Mouse (Mus musculus) embryo, embryonic 11.5 days (tissue): Measurements from ENCODE around the gene Rgs19.

Source experiments
- DNase-seq: peaks from one replicate; pipeline ENCODE4 v3.0.0-alpha.2; 2012; ENCODE audit warnings: low read depth, low spot score

Gene Rgs19

DNA sequence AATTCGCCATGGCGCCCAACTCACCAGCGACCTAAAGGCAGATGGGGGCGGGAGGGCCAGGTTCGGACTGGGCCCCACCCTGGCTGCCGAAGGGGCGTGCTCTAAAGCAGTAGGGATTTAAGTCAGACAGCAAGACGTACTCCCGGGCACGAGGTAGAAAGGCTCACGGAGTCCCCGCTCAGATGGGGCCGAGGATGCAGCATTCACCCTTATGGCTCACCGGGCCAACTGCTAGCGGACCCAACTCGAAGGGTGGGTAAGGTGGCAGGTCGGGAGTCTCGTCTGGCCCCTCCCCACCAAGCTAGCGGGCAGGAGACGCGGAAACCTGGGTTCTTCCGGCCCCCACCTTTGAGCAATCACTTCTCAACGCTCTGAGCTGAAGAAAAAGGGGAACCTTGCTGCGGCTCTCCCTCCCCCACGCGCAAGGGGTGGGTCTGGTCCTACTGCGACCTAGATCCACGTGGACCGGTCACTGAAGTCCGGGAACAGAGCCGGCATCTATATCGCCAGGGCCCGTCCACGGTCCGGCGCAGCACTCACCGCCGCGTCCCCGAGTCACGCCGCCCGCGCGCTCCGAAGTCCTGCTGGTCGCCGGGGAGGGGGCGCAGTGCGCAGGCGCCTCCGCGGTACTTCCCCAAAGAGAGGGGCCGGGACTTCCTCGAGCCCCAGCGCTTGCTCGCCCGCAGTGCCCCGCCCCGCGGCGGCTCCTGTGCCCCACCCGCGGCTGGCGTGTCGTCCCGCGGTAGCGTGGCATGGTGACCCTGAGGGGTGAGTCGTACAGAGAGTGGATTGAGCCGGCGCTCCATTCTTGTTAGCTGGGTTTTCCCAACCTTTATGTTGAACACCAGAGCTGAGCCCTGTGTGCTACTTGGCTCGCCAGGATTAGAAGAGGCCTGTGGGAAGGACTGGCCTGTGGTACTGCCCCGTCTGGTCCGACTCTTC is at the start of gene Rgs19:
Gene Rgs19 (minus strand): TSS at position 639 of the 942 bp plus-strand sequence.
- DNase-seq = no peak

- no peak for DNase-seq
Measured at GRCm38 (mm10) chr2:181730051-181730450, 36.3 kb upstream of the Rgs19 start.

- DNase-seq = no peak
Measured at GRCm38 (mm10) chr2:181727659-181728262, 34.0 kb upstream of the Rgs19 start.

DNA sequence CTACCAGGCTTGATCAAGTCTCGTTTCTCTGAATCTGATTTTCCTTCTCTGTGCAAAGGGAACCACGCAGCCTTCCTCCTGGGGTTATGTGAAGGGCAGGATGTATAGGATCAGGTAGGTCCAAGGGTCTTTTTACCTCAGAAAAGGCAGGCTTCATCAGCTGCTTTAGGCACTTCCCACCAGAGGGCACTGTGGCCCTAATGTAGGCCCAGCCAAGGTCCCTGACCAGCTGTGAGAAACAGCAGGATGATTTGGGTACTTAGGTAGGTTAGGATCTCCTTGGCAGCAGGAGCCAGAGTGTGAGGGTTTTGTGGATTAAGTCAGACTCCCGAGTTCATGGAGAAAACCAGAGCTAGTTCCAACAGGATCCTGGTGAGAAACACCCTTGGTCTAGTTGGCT is 28.4 kb upstream of the Rgs19 start:
- DNase-seq = peak; percentile 20

- DNase-seq = no peak
Measured at GRCm38 (mm10) chr2:181721200-181721599, 27.4 kb upstream of the Rgs19 start.

GRCm38 (mm10) chr2:181720061-181720460 is 26.3 kb upstream of the Rgs19 start:
- no peak for DNase-seq

- no peak for DNase-seq
Measured at GRCm38 (mm10) chr2:181716991-181717390, 23.2 kb upstream of the Rgs19 start.

GRCm38 (mm10) chr2:181715382-181715781 is 21.6 kb upstream of the Rgs19 start:
- DNase-seq = no peak

DNA sequence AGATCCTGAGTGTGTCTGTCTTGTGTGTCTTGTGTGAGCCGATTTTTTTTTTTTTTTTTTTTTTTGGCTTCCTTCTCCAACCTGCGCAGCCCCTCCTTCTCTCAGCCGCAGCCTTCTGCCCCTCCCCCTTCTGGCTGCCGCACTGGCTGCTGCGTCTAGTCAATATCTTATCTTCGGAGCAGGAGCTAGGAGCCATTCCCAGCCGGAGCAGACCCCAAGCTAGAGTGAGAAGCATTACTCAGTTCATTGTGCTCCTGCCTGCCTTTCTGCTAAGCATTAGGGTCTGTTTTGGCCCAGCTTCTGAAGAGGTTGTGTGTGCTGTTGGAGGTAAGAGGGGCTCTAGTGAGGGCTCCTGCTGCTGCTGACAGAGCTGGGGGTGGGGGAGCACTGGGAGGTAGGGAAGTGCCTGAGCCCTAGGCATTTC is 21.1 kb upstream of the Rgs19 start, which contains the start of gene Oprl1:
Gene Oprl1 (plus strand): TSS at position 114 of the 424 bp plus-strand sequence.
- DNase-seq = no peak

DNA sequence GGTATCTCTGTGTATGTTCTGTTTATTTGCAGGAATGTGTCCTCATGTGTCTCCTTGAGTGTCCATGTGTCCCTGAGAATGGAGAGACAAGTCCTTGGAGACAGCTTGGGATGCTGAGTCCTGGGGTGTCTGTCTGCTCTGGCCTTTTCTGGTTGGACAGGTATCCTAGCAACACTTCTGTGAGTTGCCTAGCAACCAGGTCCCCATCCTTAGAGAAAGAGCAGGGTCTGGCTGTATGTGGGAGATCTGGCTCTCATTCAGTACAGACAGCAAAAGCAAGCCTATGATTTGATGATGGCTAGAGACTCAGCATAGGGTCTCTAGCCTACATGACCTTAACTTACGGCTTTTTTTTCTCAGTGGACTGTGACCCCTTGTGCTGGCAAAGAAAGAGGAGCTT is 20.0 kb upstream of the Rgs19 start:
- DNase-seq = no peak

- no peak for DNase-seq
Measured at GRCm38 (mm10) chr2:181706668-181707067, 12.9 kb upstream of the Rgs19 start.

DNA sequence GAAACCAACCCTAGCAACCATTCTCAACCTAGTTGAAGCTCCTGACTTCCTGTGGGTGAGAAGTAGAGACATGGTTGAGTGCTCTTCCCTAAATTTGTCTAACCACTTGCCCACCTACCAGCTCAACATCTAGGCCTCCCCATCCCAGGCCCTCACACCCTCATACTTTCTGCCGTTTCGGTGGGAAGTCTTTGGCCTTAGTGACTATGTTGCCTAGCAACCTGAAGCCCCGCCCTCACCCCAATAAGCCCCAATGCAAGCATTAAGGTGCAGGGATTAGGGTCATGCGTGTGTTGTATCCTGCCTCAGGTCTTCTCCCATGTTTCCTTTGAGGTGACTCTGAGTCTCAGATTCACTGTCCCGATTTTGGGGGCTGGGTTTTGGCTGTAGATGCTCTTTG is 4.5 kb upstream of the Rgs19 start, which contains the start of gene Lkaaear1:
Gene Lkaaear1 (minus strand): TSS at position 202 of the 400 bp plus-strand sequence.
- DNase-seq = no peak

DNA sequence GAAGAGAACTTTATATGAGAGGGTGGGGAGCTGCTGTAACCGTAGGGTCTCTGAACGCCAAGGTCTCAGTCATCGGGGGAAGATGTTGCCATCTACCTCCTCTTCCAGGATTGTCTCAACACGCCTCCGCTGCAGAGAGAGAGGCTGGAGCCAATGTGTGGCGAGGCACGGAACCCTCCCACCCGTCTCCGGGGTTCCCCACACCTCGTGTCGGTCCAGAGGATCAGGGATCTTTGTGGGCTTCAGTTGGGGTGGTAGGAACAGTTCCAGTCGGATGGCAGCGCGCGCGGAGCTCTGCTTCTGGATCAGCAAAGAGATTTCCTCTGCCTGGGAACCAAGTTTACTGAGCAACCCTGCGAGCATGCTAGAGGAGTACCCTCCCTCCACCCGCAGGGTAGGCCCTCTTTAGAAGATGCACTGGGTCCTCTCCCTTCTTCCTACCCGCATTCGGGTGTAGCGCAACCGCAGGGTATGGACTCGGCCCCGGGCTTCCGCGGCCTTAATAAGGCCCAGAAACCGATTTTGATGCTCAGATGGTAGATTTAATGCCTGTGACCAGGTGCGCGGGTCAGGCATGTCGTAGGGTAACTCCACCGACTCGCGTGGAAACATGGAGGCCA is 3.1 kb upstream of the Rgs19 start:
- no peak for DNase-seq

GRCm38 (mm10) chr2:181695776-181696175 is 2.0 kb upstream of the Rgs19 start:
- no peak for DNase-seq

GRCm38 (mm10) chr2:181694581-181694980 is 804 bp upstream of the Rgs19 start:
- DNase-seq = no peak

DNA sequence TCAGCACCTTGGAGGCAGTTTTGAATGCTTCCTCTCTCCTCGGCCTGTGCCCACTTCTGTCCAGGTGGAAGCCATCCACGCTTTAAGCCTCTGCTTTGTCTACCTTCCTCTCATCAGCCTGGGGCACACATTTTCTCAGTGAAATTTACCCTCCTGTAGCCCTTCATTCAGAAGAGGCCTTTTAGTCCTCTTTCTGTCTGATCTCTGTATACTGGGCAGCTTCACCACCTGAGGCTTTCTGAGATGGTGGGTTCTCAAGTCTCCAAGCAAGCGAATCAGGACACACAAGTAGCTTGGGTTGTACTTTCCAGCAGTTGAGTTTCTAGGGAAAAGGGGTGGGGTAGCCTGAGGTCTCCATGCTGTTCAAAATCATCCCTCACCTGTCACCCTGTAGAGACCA is 1.5 kb downstream of the Rgs19 start:
- DNase-seq = no peak

- DNase-seq = no peak
Measured at GRCm38 (mm10) chr2:181691571-181691970, 2.2 kb downstream of the Rgs19 start.

DNA sequence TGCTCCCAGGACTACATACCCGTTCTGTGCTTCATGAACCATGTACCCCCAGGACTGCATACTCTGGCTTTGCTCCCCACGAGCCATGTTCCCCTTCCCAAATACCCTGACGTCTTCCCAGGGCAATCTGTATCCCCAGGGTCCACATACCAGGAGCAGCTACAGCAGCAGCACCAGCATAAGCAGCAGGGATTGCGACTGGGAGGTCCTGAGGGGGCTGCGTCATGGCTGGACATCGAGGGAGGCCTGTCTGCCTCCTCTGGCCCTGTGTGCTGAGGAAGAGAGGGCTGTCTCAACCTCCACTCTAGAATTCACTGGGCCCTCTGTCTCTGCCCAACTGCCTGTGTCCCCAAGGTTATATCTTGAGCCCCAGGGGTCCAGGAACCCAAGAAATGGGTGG is 2.7 kb downstream of the Rgs19 start:
- DNase-seq = no peak

GRCm38 (mm10) chr2:181689466-181690160 is 4.2 kb downstream of the Rgs19 start:
- no peak for DNase-seq

GRCm38 (mm10) chr2:181687586-181687985 is 6.2 kb downstream of the Rgs19 start:
- DNase-seq = no peak

GRCm38 (mm10) chr2:181685686-181686085 is 8.1 kb downstream of the Rgs19 start:
- no peak for DNase-seq

GRCm38 (mm10) chr2:181684713-181685112 is 9.1 kb downstream of the Rgs19 start:
- DNase-seq = no peak
